Mouse (Mus musculus): ENCODE data around the gene Nfasc.

Nfasc gene

DNA sequence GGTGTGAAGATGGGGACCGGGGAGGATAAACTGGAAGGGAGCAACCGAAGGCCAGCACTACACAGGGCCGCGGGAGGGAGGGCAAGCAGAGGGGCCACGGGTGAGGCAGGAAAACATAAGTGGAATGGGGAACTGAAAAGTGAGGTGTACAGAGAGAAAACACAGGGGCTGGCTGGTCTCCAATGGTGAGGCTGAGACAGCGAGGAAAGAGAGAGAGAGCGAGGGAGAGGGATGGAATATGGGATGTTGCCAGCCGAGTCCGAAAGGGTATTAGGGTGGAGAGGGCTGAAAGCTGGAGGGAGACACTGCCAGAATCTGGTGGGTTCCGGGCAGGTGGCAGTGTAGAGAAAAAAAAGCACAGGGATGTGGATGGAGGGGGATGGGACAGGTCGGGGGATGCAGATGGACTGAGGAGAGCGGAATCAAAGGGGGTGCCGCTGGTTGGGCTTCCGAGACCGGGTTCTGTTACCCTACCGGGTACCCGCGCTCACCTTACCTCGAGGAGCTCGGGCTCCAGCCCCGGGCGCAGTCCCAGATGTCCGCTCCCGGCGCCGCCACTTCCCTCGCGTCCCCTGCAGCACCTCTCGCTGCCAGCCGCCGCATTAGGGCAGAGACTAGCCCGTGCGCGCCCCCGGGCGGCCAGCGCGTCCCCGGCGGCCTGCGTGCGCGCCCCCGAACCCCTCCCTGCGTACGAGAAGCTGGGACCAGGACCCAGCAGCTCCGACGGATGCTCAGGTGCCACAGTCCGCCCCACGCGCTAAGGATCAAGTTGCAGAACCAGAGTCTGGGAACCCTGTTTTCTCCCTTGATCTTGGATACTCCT, at the start of gene Nfasc:
Nfasc (minus strand) TSS at position 623 of the 823 bp plus-strand sequence.
- no peak for DNase-seq (ENCODE audit: low read depth)

DNA sequence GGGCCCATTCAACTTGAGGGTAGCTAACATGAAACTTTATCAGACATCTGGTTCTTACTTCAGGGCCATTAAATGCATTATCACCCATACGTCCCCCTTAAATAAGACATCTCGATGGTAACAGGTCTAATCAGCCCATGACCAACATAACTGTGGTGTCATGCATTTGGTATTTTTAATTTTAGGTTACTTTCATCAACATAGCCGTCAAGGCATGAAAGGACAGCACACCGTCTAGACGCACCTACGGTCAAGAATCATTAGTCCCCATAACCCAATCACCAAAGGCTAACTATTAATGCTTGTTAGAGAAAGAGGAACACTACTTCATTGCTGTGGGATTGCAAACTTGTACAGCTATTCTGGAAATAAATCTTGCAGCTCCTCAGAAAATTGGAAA, 49.5 kb upstream of the Nfasc start:
- DNase-seq (ENCODE audit: low read depth), result peak; percentile 24

DNA sequence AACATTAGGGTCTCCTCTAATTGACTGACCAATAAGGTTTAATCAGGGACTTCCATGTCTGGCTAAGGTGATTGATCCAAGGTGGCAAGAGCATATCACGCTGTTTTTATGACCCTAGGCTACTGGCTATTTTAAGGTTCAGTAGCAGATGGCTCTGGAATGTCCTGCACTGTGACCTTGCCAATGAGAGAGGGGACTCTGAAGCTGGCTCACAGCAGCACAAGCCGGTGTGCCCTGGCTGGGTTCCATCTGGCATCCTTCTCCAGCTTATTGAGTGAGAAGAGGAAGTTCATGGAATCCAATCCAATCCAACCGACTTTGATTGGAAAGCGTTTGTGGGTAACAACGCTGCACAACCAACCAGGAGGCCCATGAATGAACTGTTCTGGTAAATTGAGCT, 45.3 kb upstream of the Nfasc start:
- DNase-seq (ENCODE audit: low read depth), result no peak

DNA sequence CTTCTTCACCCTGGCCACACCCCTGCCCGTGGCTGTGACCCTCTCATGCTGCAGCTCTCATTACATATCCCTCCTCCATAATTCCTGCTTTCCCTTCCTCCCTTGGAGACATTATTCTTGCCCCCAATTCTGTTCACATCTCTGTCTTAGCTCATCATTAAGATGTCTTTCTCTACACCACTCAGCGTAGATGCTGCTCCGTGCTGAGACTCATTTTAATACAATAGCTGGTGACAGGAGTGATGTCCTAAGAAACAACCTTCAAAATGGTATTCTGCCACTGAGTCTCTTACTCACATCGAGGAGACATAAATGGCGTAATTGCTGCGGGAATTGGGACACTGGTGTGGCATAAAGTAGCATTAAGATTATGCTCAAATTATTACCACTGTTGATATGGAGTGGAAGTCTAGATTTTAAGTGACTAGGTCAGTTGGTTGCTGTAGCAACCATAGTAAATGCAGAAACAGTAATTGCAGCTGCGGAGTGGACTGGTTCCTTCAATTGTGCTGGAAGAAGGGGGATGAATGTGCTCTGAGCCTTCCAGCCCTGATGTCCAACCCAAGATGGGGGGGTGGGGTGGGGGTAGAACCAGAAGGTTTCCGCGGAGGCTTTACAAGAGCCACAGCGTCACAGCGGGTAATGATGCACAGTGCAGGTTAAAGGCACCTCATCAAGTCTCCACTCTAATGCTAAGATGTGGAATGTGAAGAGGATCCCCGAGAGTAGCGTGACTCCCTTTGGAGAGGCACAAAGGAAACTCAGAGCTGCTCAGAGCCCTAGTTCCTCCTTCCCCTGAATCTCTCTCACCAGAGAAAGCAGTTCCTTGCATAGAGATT, 40.2 kb upstream of the Nfasc start:
- no peak for DNase-seq (ENCODE audit: low read depth)

- DNase-seq (ENCODE audit: low read depth), result no peak
Measured at GRCm38 (mm10) chr1:132780961-132781360, 39.4 kb upstream of the Nfasc start.

DNA sequence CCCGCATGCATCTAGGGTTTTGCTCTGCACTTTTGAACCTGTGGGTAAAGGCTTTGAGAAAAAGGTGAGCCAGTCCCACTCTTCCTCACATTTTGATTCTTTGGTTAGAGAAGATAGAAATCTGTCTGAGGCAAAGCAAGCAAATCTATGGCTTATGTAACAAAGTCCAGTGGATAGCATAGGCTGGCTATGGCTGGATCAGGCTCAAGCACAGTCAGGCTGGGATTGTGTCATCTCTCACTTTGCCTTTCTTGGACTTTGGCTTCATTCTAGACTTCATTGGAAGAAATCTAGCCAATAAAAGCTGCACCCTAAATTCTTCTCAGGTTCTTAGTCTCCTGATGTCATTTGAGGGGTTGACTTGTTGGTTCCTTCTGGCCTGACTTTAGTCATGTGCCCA, 38.7 kb upstream of the Nfasc start:
- DNase-seq (ENCODE audit: low read depth), result no peak

GRCm38 (mm10) chr1:132774959-132775358, 33.4 kb upstream of the Nfasc start:
- DNase-seq (ENCODE audit: low read depth), result no peak

- DNase-seq (ENCODE audit: low read depth), result peak; percentile 6
Measured at GRCm38 (mm10) chr1:132771377-132771776, 29.8 kb upstream of the Nfasc start.

DNA sequence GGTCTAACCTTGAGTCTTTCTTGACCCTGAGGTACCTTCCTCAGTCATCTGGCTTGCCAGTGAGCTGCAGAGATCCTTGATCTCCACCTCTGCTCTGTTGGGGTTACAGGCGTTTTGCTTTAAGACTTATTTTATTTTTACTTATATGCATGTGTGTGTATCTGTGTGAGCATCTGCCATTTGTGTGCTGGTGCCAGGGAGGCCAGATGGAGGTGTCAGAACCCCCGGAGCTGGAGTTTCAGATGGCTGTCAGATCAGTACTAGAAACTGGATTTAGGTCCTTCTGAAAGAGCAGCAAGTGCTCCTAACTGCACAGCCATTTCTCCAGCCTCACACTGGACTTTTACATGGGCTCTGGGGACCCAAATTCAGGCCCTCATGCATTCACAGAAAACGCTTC, 28.0 kb upstream of the Nfasc start:
- DNase-seq (ENCODE audit: low read depth), result no peak

DNA sequence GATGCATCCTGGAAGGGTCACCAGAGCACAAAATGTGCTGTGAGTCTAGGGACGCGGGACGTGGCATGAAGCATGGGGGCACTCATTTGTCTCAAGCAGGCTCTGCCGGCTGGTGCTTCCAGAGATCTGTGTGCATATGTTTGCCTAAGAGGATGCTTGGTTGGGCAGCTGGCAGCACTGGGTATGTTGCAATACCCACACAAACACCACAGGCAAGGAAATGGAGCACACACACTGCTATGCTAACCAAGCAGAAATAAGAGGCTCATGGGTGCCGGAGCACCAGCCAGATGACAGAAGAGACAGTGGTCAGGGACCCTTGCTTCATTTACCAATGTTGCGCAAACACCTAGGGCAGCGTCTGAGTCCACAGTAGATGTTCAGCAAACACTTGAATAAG, 25.8 kb upstream of the Nfasc start:
- peak; percentile 88 for DNase-seq (ENCODE audit: low read depth)

DNA sequence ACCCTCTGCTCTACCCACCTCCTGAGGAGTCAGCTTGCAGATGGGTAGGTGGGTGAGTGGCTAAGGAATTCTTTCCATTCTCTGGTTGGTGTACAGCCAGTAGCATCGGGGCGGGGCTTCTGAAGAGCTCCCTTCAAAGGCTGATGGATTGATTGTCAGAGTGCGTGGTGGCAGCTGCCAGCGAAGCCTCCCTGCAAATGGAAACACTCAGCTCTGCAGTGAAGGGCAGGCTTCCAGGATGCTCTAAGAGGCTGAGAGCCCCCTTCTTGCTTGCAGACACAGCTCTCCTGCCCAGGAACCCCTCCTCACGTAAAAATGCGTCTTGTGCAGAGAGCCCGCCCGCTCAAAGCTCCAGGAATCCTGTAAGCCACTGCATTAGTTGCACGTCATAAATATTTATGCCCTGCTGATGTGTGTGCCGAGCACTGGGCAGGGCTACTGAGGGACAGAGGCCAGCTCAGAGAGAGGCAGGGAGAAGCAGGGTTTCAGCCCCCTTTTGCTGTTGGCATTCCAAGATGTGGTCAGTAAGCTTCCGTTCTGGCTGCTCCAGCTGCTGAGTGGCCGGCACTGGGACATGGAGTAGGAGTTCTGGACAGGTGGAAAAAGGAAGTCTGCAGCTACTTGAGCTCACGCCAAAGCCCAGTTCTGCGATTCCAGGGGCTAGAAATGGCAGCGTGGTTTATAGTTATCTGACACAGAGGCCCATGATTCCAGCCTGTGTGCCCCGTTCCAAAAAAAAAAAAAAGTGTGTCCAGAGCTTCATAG, 24.5 kb upstream of the Nfasc start:
- no peak for DNase-seq (ENCODE audit: low read depth)

DNA sequence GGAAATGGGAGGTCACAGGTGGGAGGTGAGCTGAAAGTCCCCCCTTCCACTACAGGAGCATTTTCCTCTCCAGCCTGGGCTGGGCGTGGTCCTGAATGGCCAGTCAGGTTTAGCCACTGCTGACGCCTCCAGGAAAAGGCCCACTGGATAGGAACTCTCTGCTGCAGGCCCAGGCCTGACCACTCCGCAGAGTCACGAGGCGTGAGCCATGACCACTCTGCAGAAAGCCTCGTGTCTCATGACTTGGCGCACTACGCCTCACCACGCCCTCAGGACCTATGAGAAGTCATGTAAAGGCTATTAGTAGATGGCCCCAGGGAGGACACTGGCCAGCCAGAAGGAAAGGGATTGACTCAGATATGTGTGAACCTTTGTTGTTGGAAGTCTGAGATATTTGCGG, 23.6 kb upstream of the Nfasc start:
- no peak for DNase-seq (ENCODE audit: low read depth)

- no peak for DNase-seq (ENCODE audit: low read depth)
Measured at GRCm38 (mm10) chr1:132759390-132759789, 17.8 kb upstream of the Nfasc start.

DNA sequence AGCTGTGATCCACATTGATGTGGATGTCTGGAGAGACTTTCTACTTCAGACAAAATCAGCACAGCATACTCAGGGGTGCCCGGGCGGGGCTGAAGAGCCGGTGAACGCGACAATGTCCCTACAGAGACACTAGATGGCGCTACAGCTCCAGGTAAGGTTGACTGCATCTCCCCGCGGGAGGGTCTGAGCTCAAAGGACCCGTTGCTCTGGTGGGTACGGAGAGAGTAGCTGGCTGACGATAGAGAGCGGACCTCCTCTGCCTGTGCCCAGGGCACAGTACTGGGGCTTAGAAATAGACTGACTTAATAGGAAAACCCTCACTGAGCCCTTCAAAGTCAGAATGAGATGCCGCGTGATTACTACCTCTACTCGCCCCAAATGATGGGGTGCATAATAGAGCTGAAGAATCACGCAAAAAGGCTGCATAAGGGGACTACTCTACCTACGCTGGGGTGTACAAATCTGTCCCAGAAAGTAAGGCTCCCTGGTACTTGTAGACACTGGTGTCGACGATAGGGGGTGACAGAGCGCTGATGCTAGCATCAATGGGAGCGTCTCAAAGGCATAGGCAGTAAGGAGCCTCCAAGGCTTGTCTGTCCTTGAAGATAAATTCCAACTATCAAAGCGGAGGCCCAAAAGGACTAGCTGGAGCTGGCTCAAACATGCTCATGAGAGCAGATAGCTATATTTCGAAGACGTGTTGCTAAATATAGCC, 17.2 kb upstream of the Nfasc start:
- peak; percentile 40 for DNase-seq (ENCODE audit: low read depth)

DNA sequence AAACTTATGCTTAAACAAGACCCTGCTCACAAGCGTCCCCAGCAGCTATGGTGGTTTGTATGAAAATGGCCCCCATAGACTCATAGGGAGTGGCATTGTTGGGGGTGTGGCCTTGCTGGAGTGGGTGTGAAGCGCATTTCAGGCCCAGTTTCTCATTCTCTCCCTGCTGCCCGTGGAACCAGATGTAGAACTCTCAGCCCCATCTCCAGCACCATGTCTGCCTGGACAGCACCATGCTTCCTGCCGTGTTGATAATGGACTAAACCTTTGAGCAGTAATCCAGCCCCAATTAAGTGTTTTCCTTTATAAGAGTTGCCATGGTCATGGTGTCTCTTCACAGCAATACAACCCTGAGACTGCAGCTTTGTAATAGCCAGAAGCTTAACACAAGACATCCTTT, 13.6 kb upstream of the Nfasc start:
- peak; percentile 5 for DNase-seq (ENCODE audit: low read depth)

DNA sequence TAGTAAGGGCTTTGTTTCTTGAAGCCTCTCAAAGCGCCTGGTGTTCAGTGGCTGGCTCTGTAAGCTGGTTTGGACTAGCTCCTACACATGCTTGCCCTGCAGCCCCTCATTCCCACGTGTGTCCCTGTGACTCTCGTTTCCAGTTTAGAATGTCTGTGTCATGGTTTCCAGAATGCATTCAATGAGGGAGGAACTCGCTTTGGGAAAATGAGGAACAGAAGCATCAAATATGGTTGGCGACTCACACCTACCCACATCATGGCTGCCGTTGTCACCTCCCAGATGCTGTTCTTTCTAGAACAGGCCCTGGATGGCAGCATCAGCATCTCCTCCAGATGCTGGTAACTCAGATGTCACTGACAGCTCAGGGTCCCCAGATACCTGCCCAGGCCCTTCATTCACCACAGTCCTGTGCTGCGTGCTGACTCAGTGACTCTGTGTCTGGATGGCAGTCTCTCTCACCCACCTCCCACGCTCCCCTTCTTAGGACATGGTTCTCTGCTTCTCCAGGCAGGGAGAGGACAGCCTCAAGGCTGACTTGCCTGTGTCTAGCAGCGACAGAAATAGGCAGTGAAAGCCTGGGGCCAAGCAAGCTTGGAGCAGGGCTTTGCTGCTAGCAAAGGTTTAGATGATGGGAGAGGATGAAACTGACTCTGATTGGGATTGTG, 7.8 kb upstream of the Nfasc start:
- DNase-seq (ENCODE audit: low read depth), result no peak

DNA sequence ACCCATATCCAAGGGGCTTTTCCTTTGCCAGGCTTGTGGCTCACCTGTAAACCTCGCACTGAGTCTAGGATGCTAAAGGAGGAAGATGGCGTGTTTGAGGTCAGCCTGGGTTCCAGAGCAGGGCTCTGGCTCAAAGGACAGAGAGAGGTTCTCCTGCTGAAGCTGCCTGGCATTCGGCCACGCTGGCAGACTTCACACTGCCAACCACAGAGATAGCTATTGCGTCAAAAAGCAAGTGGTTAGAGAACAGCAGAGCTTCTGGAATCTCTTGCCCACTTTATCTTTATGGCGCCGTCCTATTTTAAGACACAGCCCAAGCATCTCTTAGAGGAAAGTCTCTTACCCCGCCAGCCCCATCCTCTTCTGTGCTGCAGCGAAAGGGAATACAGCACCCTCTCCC, 4.7 kb upstream of the Nfasc start:
- no peak for DNase-seq (ENCODE audit: low read depth)

GRCm38 (mm10) chr1:132745636-132746035, 4.0 kb upstream of the Nfasc start:
- no peak for DNase-seq (ENCODE audit: low read depth)

DNA sequence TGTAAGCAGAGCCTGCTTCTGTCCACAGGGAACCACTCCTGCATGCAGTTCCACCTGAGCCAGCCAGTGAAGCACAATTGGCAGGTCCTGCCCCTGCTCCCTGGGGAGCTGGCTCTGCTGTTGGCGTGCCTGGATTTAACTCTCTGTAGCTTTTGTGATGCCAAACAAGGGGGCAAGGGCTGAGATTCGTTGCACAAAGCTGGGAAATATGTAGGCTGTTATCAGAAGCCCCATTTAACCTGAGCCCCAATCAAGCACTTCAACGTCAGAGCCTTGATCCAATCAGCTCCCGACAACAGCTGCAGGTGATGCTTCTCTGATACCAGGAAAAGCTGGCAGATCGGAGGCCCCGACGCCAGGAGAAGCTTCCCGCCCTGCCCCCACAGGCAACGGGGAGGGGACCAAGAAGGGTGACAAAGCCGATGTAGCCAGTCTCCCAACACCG, 2.5 kb downstream of the Nfasc start:
- no peak for DNase-seq (ENCODE audit: low read depth)

- no peak for DNase-seq (ENCODE audit: low read depth)
Measured at GRCm38 (mm10) chr1:132736171-132736570, 5.4 kb downstream of the Nfasc start.

GRCm38 (mm10) chr1:132733873-132734447, 7.6 kb downstream of the Nfasc start:
- DNase-seq (ENCODE audit: low read depth), result peak; percentile 30

Data from 416B (cell line).